Mouse (Mus musculus) megakaryocyte, embryonic 14.5 days (primary cell): Measurements from ENCODE around the gene Klk9.

ENCODE experiments used
- FLI1 ChIP-seq: IDR thresholded peaks from 2 replicates; pipeline ENCODE4 v1.6.1; 2012; ENCODE audit warnings: low read length, inconsistent platforms, mixed read lengths
- GATA1 ChIP-seq: IDR thresholded peaks from 3 replicates; pipeline ENCODE4 v1.6.1; 2012; ENCODE audit warnings: mixed read lengths, low read length, inconsistent platforms, borderline replicate concordance

GRCm38 (mm10) chr7:43788096-43788495 lies 3.6 kb upstream of the Klk9 start:
- TF ChIP-seq GATA1 (no peak), FLI1 (no peak)
